Mouse (Mus musculus): Measurements from ENCODE around the gene Gm11111. TPM values are rescaled to one million over a fixed set of nuclear protein-coding genes. Genes with fewer than 3 reads are reported as not detected.

Gm11111 gene
- polyA plus RNA-seq (2021; fragmentation: Nextera tagmentation), result not detected in 2 replicates
- long read RNA-seq, experiment 1, result 0 reads
- long read RNA-seq, experiment 2, result 0 reads

DNA sequence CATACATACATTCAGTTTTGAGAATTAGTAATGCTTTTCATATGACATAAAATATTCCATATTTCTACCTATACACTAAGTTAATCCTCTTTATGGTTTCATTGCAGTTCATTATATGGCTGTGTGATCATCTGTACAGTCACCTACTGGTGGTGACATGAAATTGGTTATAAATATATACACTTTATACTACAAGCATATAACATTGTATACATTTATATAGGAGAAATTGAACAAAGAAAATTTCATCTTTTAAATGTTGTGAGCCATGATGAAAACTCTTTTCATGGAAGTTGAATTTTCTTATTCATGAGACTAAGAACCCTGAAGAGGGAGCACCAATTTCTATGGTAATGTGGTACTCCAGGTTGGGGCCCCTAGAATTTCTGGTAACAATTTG is at the start of gene Gm11111:
Gene Gm11111 (plus strand): TSS at position 301 of the 400 bp plus-strand sequence.

Other genes starting within 250 kb of the Gm11111 start
- 1.4 and 2.6 TPM in 2 replicates for gene Cfap299, start 223.4 kb upstream of the Gm11111 start, polyA plus RNA-seq (2021; fragmentation: Nextera tagmentation)